Mouse (Mus musculus) liver, adult 2 months (tissue): ENCODE measurements around the gene Plpp6.

ENCODE experiments used
- CTCF ChIP-seq: fragments of 200-500 bp; IDR thresholded peaks from 2 replicates; pipeline ENCODE4 v1.5.1; 2011; ENCODE audit warnings: low read depth, low read length, control low read depth
- POLR2A ChIP-seq: fragments of 200-500 bp; IDR thresholded peaks from 2 replicates; pipeline ENCODE4 v1.6.1; 2011; ENCODE audit warnings: low read length, control low read depth; ENCODE audit not compliant: insufficient read depth; ENCODE audit errors: extremely low read depth

DNA sequence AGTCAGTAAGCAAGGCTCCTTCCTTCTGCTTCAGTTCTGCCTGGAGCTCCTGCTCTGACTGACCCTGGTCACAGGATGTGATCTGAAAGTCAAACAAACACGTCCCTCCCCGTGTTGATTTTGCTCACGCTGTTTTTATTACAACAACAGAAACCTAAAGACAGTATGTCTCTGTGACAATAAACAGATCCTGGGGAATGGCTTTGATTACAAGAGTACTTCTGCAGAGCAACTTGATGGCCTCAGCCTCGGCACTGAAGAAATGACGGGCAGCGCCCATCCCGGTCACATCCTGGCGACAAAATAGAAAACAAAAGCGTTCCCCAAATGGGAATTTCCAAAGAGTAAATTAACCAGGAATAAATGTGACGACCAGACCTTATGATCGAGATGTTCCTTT is 6.5 kb downstream of the Plpp6 start:
- TF ChIP-seq CTCF = no peak
- no peak for TF ChIP-seq POLR2A
